Mouse (Mus musculus) retina, adult 2 months (tissue): ENCODE results near the gene Atf7ip.
A peak's percentile ranks its signal among the peaks of the same experiment; 100 is the strongest.

ENCODE experiments used
- DNase-seq: peaks from one replicate; pipeline ENCODE4 v3.0.0-alpha.2; 2012; ENCODE audit warnings: low read depth, low spot score

Atf7ip gene

DNA sequence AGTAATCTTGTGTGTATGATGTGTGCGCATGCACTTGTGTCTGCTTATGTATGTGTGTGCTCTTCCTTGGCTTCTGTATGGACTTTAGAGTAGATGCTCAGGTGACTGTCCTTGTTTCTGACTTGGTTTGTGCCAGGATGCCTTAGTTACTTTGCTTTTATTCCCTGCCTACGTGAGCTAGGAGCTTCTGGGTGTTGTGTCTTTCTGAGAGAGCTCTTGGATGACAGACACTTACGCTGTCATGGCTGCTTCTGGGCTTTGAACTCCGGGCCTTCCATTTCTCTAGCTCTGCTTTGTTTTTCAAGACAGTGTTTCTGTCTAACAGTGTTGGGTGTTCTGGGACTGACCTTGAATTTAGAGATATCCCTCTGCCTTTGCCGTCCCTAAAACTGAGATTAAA lies 16.7 kb downstream of the Atf7ip start:
- DNase-seq, result no peak

DNA sequence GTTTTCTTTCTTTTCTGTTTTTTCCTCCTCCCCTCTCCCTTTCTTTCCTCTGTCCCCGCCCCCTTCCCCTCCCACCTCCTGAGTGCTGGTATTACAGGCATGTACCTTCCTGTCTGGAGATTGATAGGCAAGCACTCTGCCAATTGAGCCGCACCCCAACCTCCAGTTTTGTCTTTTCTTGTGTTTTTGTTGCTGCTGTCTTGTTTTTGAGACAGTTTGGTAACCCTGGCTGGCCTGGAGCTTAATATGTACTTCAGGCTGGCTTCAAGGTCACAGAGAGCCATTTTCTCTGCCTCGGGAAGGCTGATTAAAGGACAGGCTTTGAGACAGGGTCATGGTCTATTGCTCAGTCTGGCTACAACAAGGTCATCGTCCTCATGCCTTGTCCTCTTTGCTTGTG lies 18.8 kb downstream of the Atf7ip start:
- DNase-seq, result no peak

DNA sequence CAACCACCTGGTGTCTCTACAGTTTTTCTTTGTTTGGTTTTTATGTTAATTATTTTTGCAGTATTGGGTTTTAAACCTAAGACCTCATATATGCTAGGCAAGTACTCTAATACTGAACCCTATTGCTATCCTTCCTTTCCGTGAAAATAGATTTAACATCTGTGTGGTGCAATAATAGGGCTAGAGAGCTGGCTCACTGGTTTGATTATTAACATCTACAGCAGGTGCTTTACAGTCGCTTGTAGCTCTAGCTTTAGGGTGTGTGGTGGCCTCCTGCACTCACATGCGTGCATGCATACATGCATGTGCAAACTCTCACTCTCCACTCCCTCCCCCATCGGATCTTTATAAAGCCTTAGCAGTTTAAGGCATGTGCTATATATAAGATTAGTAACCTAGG lies 19.6 kb downstream of the Atf7ip start:
- no peak for DNase-seq

DNA sequence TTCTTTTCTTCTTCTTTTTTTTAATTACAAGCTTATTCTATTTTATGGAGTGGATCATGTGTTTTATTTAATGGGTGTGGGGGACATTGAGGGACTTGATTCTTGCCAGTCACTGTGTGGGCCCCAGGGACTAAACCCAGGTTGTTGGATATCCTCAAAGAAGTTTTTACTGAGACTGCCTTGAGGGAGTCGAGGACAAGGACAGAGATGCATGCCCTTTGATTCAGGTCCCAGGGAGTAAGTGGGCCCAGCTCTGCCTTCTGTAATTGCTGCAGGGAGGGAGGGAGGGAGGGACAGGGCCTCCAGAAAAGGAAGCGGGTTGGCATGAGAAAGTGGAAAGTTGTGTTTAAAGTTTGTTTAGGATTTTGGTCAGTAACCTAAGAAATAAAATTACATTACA lies 23.2 kb downstream of the Atf7ip start:
- no peak for DNase-seq

DNA sequence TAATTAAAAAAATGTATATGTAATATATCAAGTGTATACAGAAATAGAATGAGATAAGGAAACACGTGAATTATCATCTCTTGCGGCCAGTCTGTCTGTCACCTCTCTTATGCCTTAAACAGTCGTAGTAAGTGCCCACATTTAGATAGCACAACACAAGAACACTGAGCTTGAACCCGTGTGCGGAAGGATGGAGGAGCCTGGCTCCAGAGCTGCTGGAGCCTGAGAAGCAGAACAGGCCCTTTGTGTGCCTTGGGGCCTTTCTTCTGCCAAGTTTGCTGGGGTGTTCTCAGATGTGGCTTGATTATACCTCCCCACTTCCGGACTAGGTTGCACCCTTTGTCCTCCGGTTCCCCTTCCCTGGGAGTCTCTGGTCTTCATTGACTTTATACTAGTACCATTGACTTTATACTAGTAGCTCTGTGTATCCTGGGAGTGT lies 25.8 kb downstream of the Atf7ip start:
- no peak for DNase-seq

DNA sequence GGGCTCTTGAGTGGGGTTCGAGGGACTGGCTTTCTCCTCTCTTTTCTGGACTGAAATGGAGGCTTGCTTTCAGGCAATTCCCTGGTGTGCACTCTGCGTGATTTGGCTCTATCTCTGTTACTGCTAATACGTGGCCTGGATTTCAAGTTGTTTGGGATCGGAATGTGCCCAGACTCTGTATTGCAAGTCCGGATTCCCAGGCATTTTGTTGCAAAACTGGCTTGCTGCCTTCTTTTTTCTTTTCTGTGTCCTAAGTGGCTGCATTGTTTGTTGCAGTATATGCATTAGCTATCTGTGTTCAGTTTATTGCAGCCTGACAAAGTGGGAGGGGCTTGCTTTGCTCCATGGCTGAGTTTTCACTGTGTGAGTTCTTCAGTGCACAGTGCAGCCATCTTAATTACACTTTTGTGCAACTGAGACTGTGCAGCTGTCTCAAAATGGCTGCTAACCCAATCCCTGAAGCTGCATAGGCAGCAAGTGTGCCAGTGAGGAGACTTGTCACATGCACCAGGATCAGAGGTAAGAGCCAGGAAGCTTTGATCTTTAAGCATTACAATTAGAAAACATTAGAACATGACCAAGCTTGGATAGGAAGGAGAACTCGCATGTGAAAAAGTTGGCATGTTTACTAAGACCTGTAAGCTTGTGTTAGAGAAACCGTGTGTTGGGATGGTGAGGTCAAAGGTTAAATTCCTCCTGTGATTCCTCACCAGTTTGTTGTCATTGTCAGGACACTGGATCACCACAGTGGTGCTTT lies 26.7 kb downstream of the Atf7ip start:
- DNase-seq, result peak; percentile 73

DNA sequence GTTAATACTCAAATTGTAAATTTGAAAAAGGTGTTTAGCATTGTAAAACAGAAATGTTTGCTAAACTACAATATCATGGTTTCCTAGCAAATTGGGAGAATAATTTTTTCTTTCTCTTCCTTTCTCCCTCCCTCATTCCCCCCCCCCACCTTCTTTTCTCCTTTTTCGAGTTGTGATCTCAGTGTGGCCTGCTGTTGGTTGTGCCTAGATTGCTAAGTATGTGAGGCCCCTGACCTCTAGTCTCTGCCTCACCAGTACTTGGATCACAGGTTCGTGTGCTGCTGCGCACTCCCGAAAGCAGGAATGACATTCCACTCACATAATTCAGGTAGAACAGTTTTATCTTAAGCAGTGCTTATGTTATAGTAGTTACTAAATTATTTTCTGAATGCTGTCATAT lies 27.8 kb downstream of the Atf7ip start:
- DNase-seq, result no peak

DNA sequence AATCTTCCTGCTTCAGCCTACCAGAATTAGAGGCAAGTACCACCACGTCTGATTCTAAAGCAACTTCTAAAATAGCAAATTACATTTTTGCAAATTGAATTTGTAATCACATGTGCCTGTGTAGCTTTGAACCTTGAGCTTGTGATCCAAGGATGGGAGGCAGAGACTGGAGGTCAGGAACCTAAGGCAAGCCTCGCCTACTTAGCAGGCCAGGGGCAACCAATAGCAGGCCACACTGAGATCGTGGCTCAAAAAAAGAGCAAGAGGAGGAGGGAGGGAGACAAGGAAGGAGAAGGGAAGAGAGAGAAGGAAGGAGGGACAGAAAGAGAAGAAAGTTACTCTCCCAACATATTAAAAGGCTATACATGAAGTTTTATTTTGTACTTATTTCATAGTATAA lies 28.5 kb downstream of the Atf7ip start:
- no peak for DNase-seq

DNA sequence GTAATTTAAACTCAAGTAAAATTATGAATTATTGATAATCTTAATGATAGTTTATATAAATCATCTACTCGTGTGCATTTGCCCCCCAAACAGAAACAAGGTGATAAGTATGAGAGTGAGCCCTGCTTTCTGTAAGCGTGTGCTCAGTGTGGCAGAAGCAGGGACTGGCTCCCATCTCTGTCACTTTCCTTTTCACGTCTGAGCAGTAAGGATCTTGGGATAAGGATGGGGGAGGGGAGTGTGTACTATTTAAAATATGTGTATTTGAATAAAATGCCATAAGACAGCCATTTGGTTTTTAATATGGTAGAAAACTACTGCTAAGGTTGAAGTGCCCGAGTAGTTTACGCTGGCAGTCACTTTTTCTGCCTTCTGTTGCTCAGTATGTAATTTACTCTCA lies 29.2 kb downstream of the Atf7ip start:
- DNase-seq, result no peak

DNA sequence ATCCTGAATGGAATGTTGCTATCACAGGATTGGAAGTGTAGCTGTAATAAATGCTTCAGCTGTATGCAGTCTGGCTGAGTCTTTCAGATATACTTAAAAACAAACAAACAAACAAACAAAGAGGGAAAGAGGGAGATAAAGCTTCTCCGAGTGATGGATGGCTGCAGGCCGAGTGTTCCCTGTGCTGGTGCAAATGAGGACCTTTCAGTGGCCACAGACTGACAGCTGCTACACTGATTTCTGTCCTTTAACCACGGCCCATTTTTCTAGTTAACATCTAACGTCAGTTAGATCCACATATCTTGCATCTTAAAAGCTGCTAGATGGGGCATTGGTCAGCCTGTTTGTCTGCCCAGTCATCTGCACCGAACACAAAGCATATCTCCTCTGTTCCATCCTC lies 30.2 kb downstream of the Atf7ip start:
- no peak for DNase-seq

DNA sequence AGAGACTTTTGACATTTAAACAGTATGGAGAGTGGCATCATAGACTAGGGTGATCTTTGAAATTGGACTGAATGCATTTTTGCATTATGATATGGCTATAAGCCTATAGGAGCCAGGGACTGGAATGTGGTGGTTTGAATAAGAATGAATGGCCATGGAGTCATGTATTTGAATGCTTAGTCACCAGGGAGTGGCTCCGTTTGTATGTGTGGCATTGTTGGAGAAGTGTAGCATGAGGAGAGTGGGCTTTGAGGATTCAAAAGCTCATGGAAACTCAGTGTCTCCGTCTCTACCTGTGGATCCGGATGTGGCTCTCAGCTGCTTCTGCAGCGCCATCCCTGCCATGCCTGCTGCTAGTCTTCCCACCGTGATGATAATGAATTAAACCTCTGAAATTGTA lies 35.4 kb downstream of the Atf7ip start:
- no peak for DNase-seq

DNA sequence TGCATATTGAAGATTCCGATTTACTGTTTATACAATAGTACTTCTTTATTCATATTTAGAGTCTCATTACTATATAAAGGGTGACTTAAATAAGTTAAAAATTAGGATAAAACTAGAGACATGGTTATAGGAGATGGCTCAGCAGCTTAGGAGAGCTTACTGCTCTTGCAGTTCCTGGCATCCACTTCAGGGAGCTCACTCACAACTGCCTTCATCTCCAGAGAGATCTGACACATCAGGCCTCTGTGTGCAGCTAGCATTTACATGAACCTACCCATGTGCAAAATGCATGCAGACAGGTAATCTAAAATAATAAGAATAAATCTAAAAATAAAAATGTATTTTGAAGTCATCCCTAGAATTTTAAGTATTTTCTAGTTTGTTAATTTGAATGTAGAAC lies 36.1 kb downstream of the Atf7ip start:
- DNase-seq, result no peak

DNA sequence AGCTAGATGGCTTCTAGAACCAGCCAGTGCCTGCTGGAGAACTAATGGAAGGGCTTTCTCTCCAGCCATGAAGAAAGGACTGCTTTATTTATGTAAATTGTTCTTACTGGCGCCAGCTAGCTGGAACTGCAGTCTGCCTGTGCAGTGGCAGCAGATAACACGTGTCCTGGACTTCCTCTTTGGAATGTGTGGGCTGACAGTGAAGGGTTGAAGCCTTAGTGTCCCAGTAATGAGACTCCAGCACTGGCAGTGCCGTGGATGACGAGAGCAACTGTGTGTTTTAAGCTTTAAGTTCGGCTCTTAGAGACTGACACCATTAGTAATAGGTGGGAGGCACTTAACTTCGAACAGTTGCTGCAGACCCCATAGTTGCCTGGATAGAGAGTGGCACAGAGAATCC lies 37.2 kb downstream of the Atf7ip start:
- DNase-seq, result no peak

DNA sequence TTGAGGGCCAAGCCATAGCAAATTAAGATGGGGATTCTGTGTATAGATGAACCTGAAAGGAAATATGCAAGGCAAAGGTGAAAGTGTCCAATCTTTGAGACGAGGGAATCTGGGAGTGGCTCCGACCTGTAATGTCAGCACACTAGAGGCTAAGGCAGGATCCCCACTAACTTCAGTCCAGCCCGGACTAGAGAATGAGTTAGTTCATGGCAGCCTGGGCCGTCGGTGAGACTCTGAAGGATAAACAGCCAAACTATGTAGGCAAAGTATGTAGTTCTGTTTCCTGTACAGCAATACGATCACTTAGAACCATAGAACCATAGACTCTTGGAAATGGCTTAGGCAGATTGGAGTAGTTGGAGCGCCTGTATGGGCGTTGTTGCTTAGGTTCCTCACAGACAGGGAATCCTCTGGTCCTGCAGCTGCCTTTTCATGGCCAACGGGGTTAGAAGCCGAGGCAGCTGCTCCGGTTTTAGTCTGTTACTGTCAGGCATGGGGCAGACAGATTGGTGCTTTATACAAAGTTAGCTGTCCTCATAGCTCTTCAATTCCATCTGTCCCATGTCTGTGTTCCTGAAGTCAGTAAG lies 39.4 kb downstream of the Atf7ip start:
- no peak for DNase-seq

DNA sequence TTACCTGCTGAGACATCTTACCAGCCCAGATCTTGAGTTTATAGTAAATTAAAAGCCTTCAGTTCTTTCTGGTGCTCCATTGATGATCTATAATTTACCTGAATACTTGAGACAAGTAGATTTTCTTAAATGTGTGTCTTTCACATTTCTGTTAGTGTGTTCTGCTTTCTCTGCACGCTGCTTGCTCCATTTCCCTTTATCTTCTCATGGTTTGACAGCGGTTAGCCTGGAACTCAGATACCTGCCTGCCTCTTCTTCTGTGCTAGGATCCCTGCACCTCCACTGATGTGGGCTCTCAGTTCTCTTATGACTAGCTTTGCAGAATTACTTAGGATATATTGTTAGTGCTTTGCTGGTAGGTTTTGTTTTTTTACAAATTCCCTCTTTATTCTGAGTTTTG lies 40.3 kb downstream of the Atf7ip start:
- no peak for DNase-seq

DNA sequence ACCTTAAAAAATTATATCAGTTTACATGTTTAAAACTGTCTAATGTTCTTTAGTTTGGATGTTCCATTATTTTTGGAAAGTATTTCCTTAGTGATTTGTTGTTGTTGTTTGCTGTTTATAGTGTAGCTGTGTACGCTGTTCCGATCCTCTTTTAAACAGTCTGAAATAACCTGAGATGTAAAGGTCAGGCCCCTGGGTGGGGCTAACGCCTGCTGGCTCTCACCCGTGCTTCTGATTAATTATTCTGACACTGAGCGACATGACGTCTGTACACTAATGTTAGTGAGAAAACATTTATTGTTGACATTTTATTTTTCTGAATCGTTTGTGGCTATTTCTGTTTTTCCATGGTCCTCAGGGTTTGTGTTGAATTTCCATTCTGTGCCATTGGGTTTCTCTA lies 41.0 kb downstream of the Atf7ip start:
- DNase-seq, result no peak

DNA sequence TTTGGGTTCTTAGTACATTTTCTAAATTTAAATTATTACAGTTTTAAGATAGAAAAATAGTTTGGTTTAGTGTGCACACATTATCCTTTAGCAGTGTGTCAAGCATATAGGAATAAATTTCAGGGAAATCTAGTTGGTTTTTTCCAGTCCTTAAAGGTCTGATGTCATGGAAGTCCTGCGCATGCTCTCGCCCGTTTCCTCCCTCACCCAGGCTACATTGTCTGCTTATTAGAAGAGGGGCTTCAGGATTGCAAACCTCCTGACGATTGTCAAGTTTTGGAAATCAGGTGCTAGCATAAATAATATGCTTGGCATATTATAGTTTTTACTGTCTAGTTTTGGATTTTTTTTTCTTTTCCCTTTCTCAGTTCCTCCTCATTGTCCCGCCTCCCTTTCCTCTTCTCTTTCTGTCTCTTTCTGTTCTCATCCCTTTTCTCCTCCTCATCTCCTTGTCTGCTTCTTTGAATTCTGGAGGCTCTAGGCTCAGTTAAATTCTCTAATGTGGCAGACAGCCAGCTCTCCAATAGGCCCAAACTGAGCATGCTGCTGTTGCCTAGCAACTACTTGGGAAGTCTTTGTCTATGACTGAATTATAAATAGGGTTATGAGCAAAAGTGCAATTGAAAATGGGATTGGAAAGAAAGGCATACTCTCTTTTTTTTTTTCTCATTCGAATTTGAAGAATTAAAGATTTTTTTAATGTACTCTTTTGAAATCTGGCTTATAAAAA lies 42.2 kb downstream of the Atf7ip start:
- DNase-seq, result no peak

DNA sequence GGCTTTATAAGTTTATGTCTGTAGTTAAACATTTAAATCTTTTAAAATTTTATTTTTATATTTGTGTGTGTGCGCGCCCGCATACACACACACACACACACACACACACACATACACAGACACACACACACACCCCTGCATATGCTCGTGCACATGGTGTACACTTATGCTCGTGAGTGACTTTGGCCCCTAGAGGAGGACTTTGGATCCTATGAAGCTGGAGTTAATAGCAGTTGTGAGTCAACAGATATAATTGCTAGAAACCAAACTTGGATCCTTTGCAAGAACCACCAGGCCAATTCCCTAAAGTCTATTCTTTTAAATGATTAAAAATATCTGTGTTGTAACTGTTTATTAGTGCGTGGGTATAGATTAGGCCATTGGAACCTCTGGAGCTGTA lies 42.8 kb downstream of the Atf7ip start:
- DNase-seq, result no peak

DNA sequence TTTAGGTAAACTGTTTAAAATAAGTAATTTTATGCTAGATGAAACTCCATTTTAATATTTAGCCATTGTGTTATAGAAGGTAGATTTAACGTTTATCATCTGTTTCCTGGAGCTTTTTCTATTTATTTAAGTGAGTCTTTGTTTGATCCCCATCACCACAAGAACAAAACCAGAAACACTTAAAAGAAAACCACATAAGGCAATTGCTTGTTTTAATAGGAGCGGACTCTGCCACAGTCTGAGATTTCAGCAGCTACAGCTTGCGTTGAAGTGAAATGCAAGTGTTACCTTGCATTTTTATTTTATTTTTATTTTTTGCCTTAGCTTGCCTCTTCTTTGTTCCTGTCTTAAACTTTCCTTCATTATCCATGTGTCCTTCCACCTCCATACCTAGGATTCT lies 43.6 kb downstream of the Atf7ip start:
- DNase-seq, result no peak

DNA sequence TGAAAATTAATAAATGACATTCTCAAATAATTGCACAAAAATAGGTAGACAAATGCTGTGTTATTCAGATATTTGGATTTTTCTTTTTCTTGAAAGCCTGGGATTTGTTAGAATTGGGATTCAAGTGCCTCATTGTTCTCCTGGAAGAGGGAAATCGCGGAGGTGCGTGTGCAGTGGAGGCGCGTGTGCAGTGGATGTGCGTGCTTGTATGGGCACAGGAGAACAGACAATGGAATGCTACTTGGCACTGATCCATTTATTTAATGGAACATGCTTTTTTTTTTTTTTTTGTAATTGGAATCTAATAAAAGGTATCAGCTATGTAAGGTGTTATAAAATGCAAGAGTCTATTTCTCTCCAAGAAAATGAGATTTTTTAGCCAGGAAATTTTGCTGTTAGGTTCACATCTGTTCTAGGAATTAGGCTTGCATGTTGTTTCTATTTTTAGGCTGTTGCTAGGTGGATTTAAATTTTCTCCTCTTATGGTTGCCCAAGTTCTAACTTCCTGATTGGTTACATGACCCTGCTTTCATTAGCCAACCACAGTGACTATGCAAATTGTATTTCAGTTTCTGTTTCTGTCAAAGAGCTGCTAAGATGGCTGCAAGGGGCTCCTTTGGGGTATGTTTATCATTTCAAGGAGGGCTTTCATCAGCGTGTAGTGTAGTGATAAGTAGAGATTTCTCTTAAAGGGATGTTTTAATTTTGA lies 44.8 kb downstream of the Atf7ip start:
- peak; percentile 61 for DNase-seq

DNA sequence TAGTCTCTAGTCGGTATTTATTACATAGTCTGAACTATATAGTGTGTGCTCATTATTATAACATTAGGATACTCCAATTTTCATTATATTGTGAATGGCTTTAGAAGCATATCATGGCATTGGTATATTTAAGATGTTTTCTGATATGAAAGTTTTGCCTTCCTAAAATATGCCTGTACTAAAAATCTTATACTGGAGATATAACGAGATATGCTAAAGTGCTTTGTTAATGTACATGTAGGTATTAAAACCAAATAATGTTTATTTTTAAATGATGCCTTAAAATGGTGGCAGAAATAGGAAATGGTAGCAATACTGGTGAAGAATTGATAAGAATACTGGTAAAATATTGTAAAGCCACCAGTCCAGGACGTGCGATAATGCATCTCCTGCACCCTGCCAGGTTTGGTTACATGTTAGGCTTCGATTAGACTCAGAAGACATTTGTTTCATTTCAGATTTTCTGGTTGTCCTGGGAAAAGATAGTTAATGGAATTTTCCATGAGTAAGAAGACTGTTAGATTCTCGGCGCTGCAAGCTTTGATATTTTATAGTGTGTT lies 45.7 kb downstream of the Atf7ip start:
- no peak for DNase-seq

DNA sequence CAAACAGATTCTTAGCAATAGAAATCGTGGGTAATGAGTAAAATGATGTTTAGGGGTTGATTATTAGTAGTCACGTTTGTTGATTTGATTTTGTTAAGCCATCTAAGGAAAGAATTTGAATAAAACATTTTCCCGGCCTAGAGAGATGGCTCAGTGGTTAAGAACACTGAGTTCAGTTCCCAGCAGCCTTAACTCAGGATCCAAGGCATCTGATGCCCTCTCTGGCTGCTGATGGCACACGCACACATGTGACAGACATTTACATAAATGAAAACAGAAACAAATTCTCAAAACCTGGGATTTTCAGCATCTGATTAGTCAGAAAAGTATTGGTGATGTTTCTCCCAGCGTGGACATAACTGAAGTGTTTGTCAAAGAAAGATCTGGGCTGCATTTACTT lies 47.2 kb downstream of the Atf7ip start:
- DNase-seq, result no peak
